Mouse (Mus musculus) kidney, embryonic 15.5 days (tissue): ENCODE data around the gene Dld. TPM values are rescaled to one million over a fixed set of nuclear protein-coding genes. Genes with fewer than 3 reads are reported as not detected.

Source experiments
- ATAC-seq: fragments of 200-750 bp; cut with Nextera tagmentation; replicated peaks from 2 replicates; pipeline ENCODE4 v1.8.0; 2017; ENCODE audit warnings: moderate TSS enrichment; ENCODE audit not compliant: low FRiP score
- H3K27ac ChIP-seq: fragments of 300-500 bp; sonication (generic); 2 replicates; pipeline ENCODE4 v1.5.1; 2015; ENCODE audit warnings: mild to moderate bottlenecking, inconsistent platforms
- H3K27me3 ChIP-seq: fragments of 300-500 bp; sonication (generic); 2 replicates; pipeline ENCODE4 v1.6.1; 2015; ENCODE audit warnings: inconsistent platforms
- H3K36me3 ChIP-seq: fragments of 300-500 bp; sonication (generic); 2 replicates; pipeline ENCODE4 v1.6.1; 2015; ENCODE audit warnings: inconsistent platforms
- H3K4me1 ChIP-seq: fragments of 300-500 bp; sonication (generic); 2 replicates; pipeline ENCODE4 v1.6.1; 2015; ENCODE audit warnings: inconsistent platforms
- H3K4me2 ChIP-seq: fragments of 300-500 bp; sonication (generic); 2 replicates; pipeline ENCODE4 v1.6.1; 2015; ENCODE audit warnings: moderate library complexity, mild to moderate bottlenecking, inconsistent platforms
- H3K4me3 ChIP-seq: fragments of 300-500 bp; sonication (generic); replicated peaks from 2 replicates; pipeline ENCODE4 v1.5.1; 2015; ENCODE audit warnings: mild to moderate bottlenecking, inconsistent platforms
- H3K9ac ChIP-seq: fragments of 300-500 bp; sonication (generic); 2 replicates; pipeline ENCODE4 v1.6.1; 2015; ENCODE audit warnings: mild to moderate bottlenecking, inconsistent platforms
- H3K9me3 ChIP-seq: fragments of 300-500 bp; sonication (generic); replicated peaks from 2 replicates; pipeline ENCODE4 v1.6.1; 2016; ENCODE audit warnings: inconsistent platforms
- WGBS: fragments of 180-500 bp; shearing (Covaris S2); methylation state at CpG from one replicate; pipeline ENCODE4 v1.1.7; 2015; ENCODE audit warnings: mixed read lengths; 5-methylcytosine and 5-hydroxymethylcytosine counted together
- polyA plus RNA-seq: library from polyadenylated mRNA; unstranded; fragments of >200 nt; fragmentation: Nextera tagmentation; extraction: Ambion mirVana; gene quantifications from 2 replicates; pipeline ENCODE4 v1.2.1, GENCODE M21; 2015

Dld gene
- polyA plus RNA-seq, 1 experiment from 2014 or later, result 144 TPM

DNA sequence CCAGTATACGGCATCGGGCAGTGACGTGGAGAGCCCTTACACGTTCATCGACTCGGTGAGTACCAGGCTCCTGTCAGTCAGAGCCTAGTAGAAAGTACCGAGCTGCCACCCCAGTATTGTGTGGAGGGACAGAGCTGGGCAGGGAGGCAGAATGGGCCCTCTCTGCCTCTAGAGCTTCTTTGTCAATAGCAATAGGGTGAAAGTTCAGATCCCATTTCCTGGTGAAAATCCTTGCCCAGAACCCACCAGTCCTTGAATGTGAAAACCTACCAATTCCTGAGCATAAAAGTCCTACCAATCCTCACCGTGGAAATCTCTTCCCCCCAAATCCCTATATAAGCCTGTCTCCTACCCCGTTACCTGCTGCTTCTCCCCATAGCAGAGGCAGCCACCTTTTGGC lies 51.0 kb downstream of the Dld start:
- 96% methylated on average over 9 of the region's 9 CpGs for WGBS
- no peaks in the 10 kb centered on the region for H3K27me3 ChIP-seq
- no peak overlapping the region for H3K4me2 ChIP-seq
- no peak overlapping the region for H3K9ac ChIP-seq
- H3K36me3 ChIP-seq, result peaks cover 93% of the 10 kb centered on the region
- H3K27ac ChIP-seq, result no peak overlapping the region
- no peak overlapping the region for H3K4me3 ChIP-seq
- H3K4me1 ChIP-seq, result peaks cover 26% of the 10 kb centered on the region
- H3K9me3 ChIP-seq, result no peaks in the 10 kb centered on the region
- no peak for ATAC-seq

GRCm38 (mm10) chr12:31299676-31300197 lies 51.5 kb downstream of the Dld start:
- 76% methylated on average over 14 of the region's 14 CpGs for WGBS
- Histone ChIP-seq H3K9me3 (no peaks in the 10 kb centered on the region), H3K4me3 (no peak overlapping the region), H3K4me2 (no peak overlapping the region), H3K27me3 (no peaks in the 10 kb centered on the region), H3K9ac (no peak overlapping the region), H3K36me3 (peaks cover 87% of the 10 kb centered on the region), H3K4me1 (peaks cover 32% of the 10 kb centered on the region), H3K27ac (no peak overlapping the region)
- ATAC-seq, result no peak

DNA sequence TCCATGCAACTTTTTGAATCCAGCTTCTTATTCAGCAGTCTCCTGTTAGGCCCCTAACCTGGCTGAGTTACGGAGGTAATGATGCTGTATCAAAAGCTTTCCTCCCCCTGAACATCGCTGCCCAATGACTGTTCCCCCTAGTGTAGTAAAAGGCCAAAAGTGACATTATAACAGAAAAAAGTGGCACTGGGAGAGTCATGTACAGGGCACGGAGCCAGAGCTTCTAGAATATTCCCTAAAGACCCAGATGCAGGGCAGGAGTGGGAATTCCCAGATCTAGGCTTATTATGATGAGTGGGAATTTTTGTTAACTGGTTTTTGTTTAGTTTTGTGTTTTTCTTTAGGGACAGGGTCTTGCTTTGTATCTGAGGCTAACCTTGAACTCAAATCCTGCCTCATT lies 52.1 kb downstream of the Dld start:
- no peak overlapping the region for H3K4me3 ChIP-seq
- H3K4me1 ChIP-seq, result peaks cover 38% of the 10 kb centered on the region
- H3K27me3 ChIP-seq, result no peaks in the 10 kb centered on the region
- no peaks in the 10 kb centered on the region for H3K9me3 ChIP-seq
- H3K27ac ChIP-seq, result no peak overlapping the region
- no peak overlapping the region for H3K4me2 ChIP-seq
- no peak overlapping the region for H3K9ac ChIP-seq
- no peak for ATAC-seq
- H3K36me3 ChIP-seq, result peaks cover 84% of the 10 kb centered on the region
- WGBS, result 94% methylated on average over 3 of the region's 3 CpGs

DNA sequence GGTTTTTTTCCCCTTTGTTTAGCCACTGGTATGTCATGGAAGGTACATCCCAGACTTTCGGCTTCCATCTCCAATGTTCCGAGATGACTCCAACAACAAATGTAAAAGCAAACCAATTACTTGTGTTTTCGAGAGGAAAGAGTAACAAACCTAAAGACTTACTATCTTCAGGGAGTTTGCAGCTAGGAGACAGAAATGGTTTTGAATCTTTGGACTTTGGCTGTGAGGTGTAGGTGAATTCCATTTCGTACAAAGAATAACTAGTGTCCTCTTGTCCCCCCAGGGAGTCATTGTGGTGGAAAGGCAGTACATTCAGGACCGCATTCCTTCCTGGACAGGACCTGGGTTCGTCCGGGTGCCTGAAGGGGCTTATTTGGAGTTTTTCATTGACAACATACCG lies 52.7 kb downstream of the Dld start:
- H3K36me3 ChIP-seq, result peaks cover 83% of the 10 kb centered on the region
- H3K4me3 ChIP-seq, result no peak overlapping the region
- H3K9ac ChIP-seq, result no peak overlapping the region
- WGBS, result 89% methylated on average over 8 of the region's 8 CpGs
- H3K27ac ChIP-seq, result no peak overlapping the region
- no peaks in the 10 kb centered on the region for H3K27me3 ChIP-seq
- no peak overlapping the region for H3K4me2 ChIP-seq
- peaks cover 44% of the 10 kb centered on the region for H3K4me1 ChIP-seq
- no peaks in the 10 kb centered on the region for H3K9me3 ChIP-seq
- no peak for ATAC-seq

- peaks cover 79% of the 10 kb centered on the region for H3K36me3 ChIP-seq
- no peak for ATAC-seq
- H3K4me3 ChIP-seq, result no peak overlapping the region
- H3K27me3 ChIP-seq, result no peaks in the 10 kb centered on the region
- H3K27ac ChIP-seq, result no peak overlapping the region
- WGBS, result 76% methylated on average over 4 of the region's 4 CpGs
- no peaks in the 10 kb centered on the region for H3K9me3 ChIP-seq
- H3K4me2 ChIP-seq, result no peak overlapping the region
- H3K9ac ChIP-seq, result no peak overlapping the region
- H3K4me1 ChIP-seq, result peaks cover 48% of the 10 kb centered on the region
These were observed 53.1 kb downstream of the Dld start for GRCm38 (mm10) chr12:31298122-31298521.

DNA sequence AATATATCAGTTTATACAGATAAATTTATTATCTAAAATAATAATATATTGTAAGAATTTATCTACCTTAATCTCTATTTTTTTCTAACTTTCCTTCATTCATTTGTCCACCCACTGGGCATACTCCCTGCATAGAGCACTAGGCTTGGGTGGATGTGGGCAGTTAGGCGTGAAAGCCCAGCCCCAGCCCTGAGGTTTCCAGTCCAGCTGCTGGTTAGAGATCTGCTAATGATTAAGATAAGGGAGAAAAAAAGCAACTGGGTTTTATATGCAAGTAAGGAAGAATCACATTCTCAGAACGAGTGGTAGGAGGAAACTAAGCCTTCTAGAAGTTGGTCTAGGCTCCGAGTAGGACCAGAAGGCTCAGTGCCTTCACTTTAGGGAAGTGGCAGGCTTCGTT lies 55.2 kb downstream of the Dld start:
- H3K4me1 ChIP-seq, result peaks cover 57% of the 10 kb centered on the region
- 49% methylated on average over 4 of the region's 4 CpGs for WGBS
- ATAC-seq, result peak; percentile 66; the same call in 1 of the 2 replicates
- H3K36me3 ChIP-seq, result peaks cover 76% of the 10 kb centered on the region
- no peak overlapping the region for H3K4me3 ChIP-seq
- H3K27ac ChIP-seq, result peak overlapping the region; percentile 83
- no peaks in the 10 kb centered on the region for H3K27me3 ChIP-seq
- H3K4me2 ChIP-seq, result no peak overlapping the region
- no peak overlapping the region for H3K9ac ChIP-seq
- H3K9me3 ChIP-seq, result no peaks in the 10 kb centered on the region

DNA sequence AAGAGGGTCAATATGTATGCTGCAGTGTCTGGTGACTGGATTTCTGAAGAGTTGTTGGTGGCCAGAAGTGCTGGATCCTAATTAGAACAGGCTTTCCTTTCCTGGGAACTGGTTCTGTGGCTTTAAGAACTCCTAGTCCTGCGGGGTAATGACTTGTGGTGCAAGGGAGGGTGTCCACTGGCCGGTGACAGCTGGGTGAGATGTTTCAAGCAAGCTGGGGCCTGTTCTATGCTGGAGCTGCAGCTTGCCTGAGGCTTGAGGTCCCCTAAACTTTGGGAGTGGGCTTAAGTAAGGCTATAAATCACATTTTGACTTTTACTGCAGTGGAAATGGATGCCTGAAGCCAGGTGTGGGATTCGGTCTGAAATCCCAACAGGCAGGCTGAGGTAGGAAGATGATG lies 55.7 kb downstream of the Dld start:
- Histone ChIP-seq H3K36me3 (peaks cover 76% of the 10 kb centered on the region), H3K9me3 (no peaks in the 10 kb centered on the region), H3K4me1 (peaks cover 57% of the 10 kb centered on the region), H3K27ac (peak overlapping the region; percentile 87), H3K27me3 (no peaks in the 10 kb centered on the region), H3K4me2 (peak overlapping the region; percentile 17; the same call in 1 of the 2 replicates), H3K9ac (no peak overlapping the region), H3K4me3 (no peak overlapping the region)
- ATAC-seq, result peak; percentile 78
- WGBS, result 13% methylated on average over 3 of the region's 3 CpGs

DNA sequence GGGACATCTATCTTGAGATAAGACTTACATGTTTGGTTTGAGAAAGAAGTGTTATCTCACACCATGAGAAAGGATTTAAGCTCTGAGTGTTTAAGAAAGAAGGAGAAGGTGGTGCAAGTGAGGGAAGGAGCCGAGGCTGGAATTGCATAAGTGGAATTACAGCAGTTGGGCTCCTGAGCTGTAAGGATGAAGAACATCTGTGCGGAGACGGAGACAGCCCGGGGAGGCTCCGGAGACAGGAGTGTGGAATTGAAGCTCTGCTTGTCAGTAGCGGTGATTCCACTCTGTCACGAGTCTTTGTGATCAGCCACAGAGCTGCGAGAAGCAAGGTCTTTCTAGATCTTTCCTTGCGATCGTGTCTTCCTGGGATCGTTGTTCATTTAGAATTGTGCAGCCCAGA lies 56.3 kb downstream of the Dld start:
- WGBS, result 48% methylated on average over 11 of the region's 11 CpGs
- ATAC-seq, result no peak
- peaks cover 57% of the 10 kb centered on the region for H3K4me1 ChIP-seq
- H3K36me3 ChIP-seq, result peaks cover 76% of the 10 kb centered on the region
- no peak overlapping the region for H3K4me3 ChIP-seq
- H3K27me3 ChIP-seq, result no peaks in the 10 kb centered on the region
- H3K27ac ChIP-seq, result peak overlapping the region; percentile 87
- no peaks in the 10 kb centered on the region for H3K9me3 ChIP-seq
- peak overlapping the region; percentile 34 for H3K4me2 ChIP-seq
- H3K9ac ChIP-seq, result no peak overlapping the region

GRCm38 (mm10) chr12:31294526-31294925 lies 56.7 kb downstream of the Dld start:
- Histone ChIP-seq H3K27me3 (no peaks in the 10 kb centered on the region), H3K36me3 (peaks cover 73% of the 10 kb centered on the region), H3K4me3 (no peak overlapping the region), H3K4me2 (peak overlapping the region; percentile 34), H3K4me1 (peaks cover 57% of the 10 kb centered on the region), H3K27ac (peak overlapping the region; percentile 87), H3K9me3 (no peaks in the 10 kb centered on the region), H3K9ac (no peak overlapping the region)
- peak; percentile 61 for ATAC-seq
- WGBS, result 20% methylated on average over 10 of the region's 10 CpGs

DNA sequence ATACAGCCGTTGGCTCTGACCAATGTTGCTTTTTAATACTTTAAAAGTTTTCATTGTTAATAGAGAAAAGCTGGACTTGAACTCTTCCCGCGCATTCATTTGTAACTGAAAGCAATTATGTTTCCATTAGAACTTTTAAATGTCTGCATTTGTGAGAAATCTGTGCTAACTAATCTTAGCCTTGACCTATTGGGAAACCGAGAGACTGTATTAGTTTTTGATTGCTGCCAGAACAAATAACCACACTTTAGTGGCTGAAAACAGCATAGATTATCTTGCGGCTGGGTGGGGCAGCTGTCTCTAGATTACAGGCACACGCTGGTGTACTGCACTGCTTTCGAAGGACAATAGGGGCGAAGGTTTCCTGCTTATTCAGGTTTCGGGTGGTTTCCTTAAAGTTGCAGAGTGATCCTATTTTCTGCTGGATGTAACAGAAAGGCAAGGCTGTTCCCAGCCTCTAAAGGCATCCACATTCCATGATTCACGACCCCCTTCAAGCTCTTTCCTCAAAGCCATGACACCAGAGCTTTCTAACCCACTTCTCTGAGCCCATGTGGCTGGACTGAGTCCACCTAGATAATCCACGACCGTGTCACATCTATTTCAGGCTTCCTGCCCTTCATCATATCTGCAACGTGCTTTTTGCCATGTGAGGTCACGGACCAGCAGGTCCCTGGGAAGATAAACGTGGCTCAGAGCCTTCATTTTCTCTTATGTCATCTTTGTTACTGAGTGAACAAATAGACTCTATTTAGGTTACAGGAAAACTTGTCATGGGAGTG lies 57.7 kb downstream of the Dld start:
- H3K4me3 ChIP-seq, result no peak overlapping the region
- no peak overlapping the region for H3K9ac ChIP-seq
- no peaks in the 10 kb centered on the region; the same call in 1 of the 2 replicates for H3K9me3 ChIP-seq
- ATAC-seq, result no peak
- H3K27ac ChIP-seq, result peak overlapping the region; percentile 87
- peaks cover 73% of the 10 kb centered on the region for H3K36me3 ChIP-seq
- H3K4me1 ChIP-seq, result peaks cover 57% of the 10 kb centered on the region
- no peaks in the 10 kb centered on the region for H3K27me3 ChIP-seq
- no peak overlapping the region for H3K4me2 ChIP-seq
- WGBS, result 44% methylated on average over 15 of the region's 15 CpGs

DNA sequence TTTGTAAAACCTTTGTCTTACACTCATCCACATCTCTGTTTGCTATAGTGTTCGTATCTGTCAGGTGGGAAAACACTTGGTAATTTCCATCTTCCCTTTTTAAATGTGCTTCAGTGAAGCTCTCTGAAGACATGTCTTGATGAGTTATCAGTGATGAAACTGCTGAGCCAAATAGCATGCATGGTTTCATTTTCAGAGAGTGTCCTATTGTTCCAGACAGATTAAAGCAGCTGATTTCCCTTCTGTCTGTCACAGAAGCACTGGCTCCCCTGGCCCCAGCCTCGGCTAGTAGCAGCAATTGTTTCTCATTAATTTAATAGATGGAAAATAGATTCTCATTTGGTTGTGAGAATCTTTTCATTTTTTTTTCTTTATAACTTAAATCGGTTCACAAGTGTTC lies 60.3 kb downstream of the Dld start:
- H3K27ac ChIP-seq, result no peak overlapping the region
- WGBS, result 84% methylated on average over 3 of the region's 3 CpGs

GRCm38 (mm10) chr12:31289046-31289445 lies 62.2 kb downstream of the Dld start:
- no peak for ATAC-seq
- no peak overlapping the region for H3K27ac ChIP-seq
- WGBS, result 89% methylated on average over 10 of the region's 10 CpGs
- H3K4me1 ChIP-seq, result peaks cover 25% of the 10 kb centered on the region
- no peaks in the 10 kb centered on the region; the same call in 1 of the 2 replicates for H3K9me3 ChIP-seq
- H3K4me2 ChIP-seq, result no peak overlapping the region
- no peak overlapping the region for H3K9ac ChIP-seq
- H3K4me3 ChIP-seq, result no peak overlapping the region
- H3K27me3 ChIP-seq, result no peaks in the 10 kb centered on the region
- H3K36me3 ChIP-seq, result peaks cover 88% of the 10 kb centered on the region

More for the DNA sequence above, 60.3 kb downstream of the Dld start:
- H3K27me3 ChIP-seq, result no peaks in the 10 kb centered on the region
- no peak overlapping the region for H3K4me2 ChIP-seq
- H3K9me3 ChIP-seq, result no peaks in the 10 kb centered on the region; the same call in 1 of the 2 replicates
- H3K36me3 ChIP-seq, result peaks cover 74% of the 10 kb centered on the region
- no peak for ATAC-seq
- no peak overlapping the region for H3K9ac ChIP-seq
- H3K4me3 ChIP-seq, result no peak overlapping the region
- H3K4me1 ChIP-seq, result peaks cover 40% of the 10 kb centered on the region
